Mouse (Mus musculus) neural tube, embryonic 12.5 days (tissue): ENCODE measurements around the gene Kif1b. TPM values are rescaled to one million over a fixed set of nuclear protein-coding genes. Genes with fewer than 3 reads are reported as not detected.
"Not testable (repeated sequence)": the region's sequence is repeated elsewhere in the genome, so short reads cannot be mapped to it uniquely, and the experiment has no call there.

Source experiments
- ATAC-seq: fragments of 200-750 bp; cut with Nextera tagmentation; 2 replicates; pipeline ENCODE4 v1.8.0; 2017; ENCODE audit warnings: low read depth, mild to moderate bottlenecking, moderate TSS enrichment, moderate library complexity; ENCODE audit not compliant: low FRiP score
- H3K27ac ChIP-seq: fragments of 300-500 bp; sonication (generic); 2 replicates; pipeline ENCODE4 v1.5.1; 2016
- H3K27me3 ChIP-seq: fragments of 300-500 bp; sonication (generic); replicated peaks from 2 replicates; pipeline ENCODE4 v1.6.1; 2016; ENCODE audit warnings: mild to moderate bottlenecking
- H3K36me3 ChIP-seq: fragments of 300-500 bp; sonication (generic); 2 replicates; pipeline ENCODE4 v1.6.1; 2016; ENCODE audit warnings: mild to moderate bottlenecking
- H3K4me1 ChIP-seq: fragments of 300-500 bp; sonication (generic); 2 replicates; pipeline ENCODE4 v1.6.1; 2016
- H3K4me2 ChIP-seq: fragments of 300-500 bp; sonication (generic); replicated peaks from 2 replicates; pipeline ENCODE4 v1.6.1; 2016; ENCODE audit warnings: mild to moderate bottlenecking
- H3K4me3 ChIP-seq: fragments of 300-500 bp; sonication (generic); 2 replicates; pipeline ENCODE4 v1.5.1; 2016
- H3K9ac ChIP-seq: fragments of 300-500 bp; sonication (generic); 2 replicates; pipeline ENCODE4 v1.6.1; 2016; ENCODE audit warnings: mild to moderate bottlenecking
- H3K9me3 ChIP-seq: fragments of 300-500 bp; sonication (generic); 2 replicates; pipeline ENCODE4 v1.6.1; 2016; ENCODE audit warnings: mild to moderate bottlenecking
- WGBS: fragments of 180-500 bp; shearing (Covaris S2); methylation state at CpG from one replicate; pipeline ENCODE4 v1.1.7; 2016; 5-methylcytosine and 5-hydroxymethylcytosine counted together
- polyA plus RNA-seq: library from polyadenylated mRNA; unstranded; fragments of >200 nt; fragmentation: Nextera tagmentation; extraction: Ambion mirVana; gene quantifications from 2 replicates; pipeline ENCODE4 v1.2.1, GENCODE M21; 2016

Gene Kif1b
- polyA plus RNA-seq, 1 experiment from 2014 or later, result 111 TPM

DNA sequence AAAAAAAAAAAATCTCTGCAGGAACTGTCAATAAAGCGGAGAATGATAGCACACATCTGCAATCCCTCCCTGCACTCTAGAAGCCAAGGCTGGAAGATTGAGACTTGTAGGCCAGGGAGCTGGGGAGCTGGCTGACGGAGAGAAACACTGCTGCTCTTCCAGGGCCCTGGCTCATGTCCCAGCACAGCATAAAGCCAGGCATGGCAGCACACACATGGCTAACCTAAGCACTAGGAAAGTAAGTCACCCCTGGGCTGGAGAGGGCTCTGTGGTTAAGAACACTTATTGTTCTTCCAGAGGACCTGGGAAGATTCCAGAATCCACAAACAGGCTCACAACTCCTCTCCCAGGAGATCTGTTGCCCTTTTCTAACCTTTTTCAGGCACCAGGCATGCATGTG lies 134.8 kb downstream of the Kif1b start:
- Histone ChIP-seq H3K36me3 (peaks cover 20% of the 10 kb centered on the region), H3K4me3 (no peak overlapping the region), H3K4me2 (no peak overlapping the region), H3K27me3 (no peaks in the 10 kb centered on the region), H3K4me1 (no peaks in the 10 kb centered on the region), H3K27ac (no peak overlapping the region), H3K9me3 (no peaks in the 10 kb centered on the region), H3K9ac (no peak overlapping the region)
- WGBS, result 71% methylated on average over 2 of the region's 2 CpGs
- ATAC-seq, result no peak

DNA sequence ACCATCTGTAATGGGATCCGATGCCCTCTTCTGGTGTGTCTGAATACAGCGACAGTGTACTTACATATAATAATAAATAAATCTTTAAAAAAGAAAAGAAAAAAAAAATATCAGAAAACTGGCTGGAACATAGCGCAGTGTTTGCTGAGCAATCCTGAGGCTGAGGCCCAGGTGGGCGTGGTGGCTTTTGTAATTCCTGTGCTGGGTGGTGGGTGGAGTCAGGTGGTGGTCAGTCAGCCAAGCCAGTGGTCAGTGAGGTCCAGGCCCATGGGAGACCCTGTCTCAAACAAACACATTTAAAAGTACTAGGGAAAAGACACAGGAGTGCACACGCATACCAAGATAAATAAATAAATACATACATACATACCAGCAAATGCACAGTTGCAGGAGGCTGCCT lies 135.4 kb downstream of the Kif1b start:
- no peak overlapping the region for H3K9ac ChIP-seq
- no peaks in the 10 kb centered on the region for H3K9me3 ChIP-seq
- 92% methylated on average over 5 of the region's 5 CpGs for WGBS
- no peak overlapping the region for H3K4me3 ChIP-seq
- H3K4me2 ChIP-seq, result no peak overlapping the region
- H3K4me1 ChIP-seq, result no peaks in the 10 kb centered on the region
- no peak for ATAC-seq
- no peaks in the 10 kb centered on the region for H3K27me3 ChIP-seq
- no peak overlapping the region for H3K27ac ChIP-seq
- peaks cover 17% of the 10 kb centered on the region for H3K36me3 ChIP-seq

DNA sequence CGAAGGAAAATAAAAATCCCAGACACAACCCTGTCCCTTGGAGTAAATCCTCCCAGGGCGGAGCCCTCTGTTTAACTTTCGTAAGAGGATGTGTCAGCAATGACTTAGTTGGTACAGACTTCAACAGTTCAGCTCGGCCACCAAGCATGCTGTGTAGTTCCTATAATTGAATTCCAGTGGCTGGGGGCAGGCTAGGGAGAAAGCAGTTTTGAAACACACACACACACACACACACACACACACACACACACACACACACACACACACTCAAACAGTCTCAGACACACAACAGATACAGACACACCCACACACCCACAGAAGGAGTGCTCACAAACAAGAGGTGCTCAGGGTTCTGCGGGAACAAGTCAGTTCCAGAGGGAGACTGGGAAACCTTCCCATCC lies 135.9 kb downstream of the Kif1b start:
- H3K4me2 ChIP-seq, result no peak overlapping the region
- no peak overlapping the region for H3K9ac ChIP-seq
- peaks cover 14% of the 10 kb centered on the region; the same call in 1 of the 2 replicates for H3K36me3 ChIP-seq
- WGBS, result 81% methylated on average over 5 of the region's 5 CpGs
- H3K4me3 ChIP-seq, result no peak overlapping the region
- ATAC-seq, result no peak
- H3K4me1 ChIP-seq, result no peaks in the 10 kb centered on the region
- H3K27me3 ChIP-seq, result no peaks in the 10 kb centered on the region
- H3K27ac ChIP-seq, result no peak overlapping the region
- H3K9me3 ChIP-seq, result no peaks in the 10 kb centered on the region

DNA sequence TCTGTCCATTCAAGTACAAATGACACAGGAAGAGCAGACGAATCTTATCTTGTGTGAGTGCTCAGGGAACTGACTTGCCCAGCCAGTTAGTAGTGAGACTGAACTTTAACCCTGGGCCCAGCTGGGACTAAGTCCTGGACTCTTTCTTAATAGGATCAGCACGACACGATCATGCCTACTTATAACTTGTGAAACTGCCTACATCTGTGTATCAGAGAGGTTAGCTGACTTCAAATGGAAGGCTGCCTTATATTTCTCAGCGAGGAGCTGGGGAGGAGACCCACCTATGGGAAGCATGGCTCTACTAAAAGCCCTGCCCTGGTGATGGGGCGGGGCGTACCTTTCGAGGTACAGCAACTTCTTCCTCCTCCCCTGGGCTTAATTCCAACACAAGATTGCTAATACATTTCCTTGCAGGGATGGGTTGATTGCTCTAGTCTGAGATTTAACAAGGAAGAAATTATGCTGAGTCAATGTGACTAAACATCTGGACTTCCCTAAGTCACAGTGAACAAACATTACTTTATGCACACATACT lies 137.0 kb downstream of the Kif1b start:
- no peak overlapping the region for H3K9ac ChIP-seq
- no peak overlapping the region for H3K4me2 ChIP-seq
- ATAC-seq, result no peak
- no peak overlapping the region for H3K4me3 ChIP-seq
- no peaks in the 10 kb centered on the region for H3K27me3 ChIP-seq
- peaks cover 7% of the 10 kb centered on the region; the same call in 1 of the 2 replicates for H3K36me3 ChIP-seq
- H3K9me3 ChIP-seq, result no peaks in the 10 kb centered on the region
- H3K27ac ChIP-seq, result no peak overlapping the region
- WGBS, result 79% methylated on average over 7 of the region's 7 CpGs
- H3K4me1 ChIP-seq, result peaks cover 4% of the 10 kb centered on the region; the same call in 1 of the 2 replicates

DNA sequence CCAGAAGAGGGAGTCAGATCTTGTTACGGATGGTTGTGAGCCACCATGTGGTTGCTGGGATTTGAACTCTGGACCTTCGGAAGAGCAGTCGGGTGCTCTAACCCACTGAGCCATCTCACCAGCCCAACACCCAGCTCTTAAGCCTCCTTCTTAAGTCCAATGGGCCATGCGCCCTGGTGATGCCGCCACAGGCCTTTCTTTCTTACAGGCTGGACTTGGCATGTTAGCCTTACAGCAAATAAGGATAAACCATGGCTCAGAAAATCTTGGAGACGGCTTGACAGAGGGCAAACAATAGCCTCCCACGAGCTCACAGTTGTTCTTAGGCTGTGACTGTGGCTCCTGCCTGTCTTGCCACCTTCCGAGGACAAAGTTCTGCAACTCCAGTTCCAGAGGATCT lies 137.6 kb downstream of the Kif1b start:
- not testable (repeated sequence) for H3K27ac ChIP-seq, H3K4me2 ChIP-seq, H3K4me3 ChIP-seq, H3K9me3 ChIP-seq, H3K9ac ChIP-seq, H3K27me3 ChIP-seq, ATAC-seq, H3K36me3 ChIP-seq, H3K4me1 ChIP-seq
- 81% methylated on average over 7 of the region's 8 CpGs for WGBS

DNA sequence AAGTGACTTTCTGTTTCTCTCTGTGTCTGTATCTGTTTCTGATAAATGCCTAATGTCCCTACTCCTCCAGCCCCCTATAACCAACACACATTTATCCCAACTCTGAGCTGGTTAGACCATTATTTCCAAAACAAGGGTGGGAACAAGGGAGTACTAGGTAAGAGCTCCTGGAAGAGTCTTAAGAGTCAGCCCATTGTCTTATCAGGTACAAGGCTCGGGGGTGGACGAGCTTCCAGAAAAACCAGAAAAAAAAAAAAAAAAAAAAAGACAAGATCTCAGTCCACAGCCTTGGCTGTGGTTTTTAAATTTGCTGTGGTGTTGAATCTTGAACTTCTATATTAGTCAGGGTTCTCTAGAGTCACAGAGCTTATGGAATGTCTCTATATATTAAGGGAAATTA lies 139.5 kb downstream of the Kif1b start:
- Histone ChIP-seq H3K4me2 (peak overlapping the region; percentile 95; the same call in 1 of the 2 replicates), H3K9ac (no peak overlapping the region), H3K27me3 (no peaks in the 10 kb centered on the region), H3K9me3 (no peaks in the 10 kb centered on the region), H3K36me3 (peaks cover 8% of the 10 kb centered on the region; the same call in 1 of the 2 replicates), H3K27ac (no peak overlapping the region), H3K4me1 (peaks cover 9% of the 10 kb centered on the region; the same call in 1 of the 2 replicates), H3K4me3 (no peak overlapping the region)
- 87% methylated on average over 2 of the region's 2 CpGs for WGBS
- ATAC-seq, result no peak

DNA sequence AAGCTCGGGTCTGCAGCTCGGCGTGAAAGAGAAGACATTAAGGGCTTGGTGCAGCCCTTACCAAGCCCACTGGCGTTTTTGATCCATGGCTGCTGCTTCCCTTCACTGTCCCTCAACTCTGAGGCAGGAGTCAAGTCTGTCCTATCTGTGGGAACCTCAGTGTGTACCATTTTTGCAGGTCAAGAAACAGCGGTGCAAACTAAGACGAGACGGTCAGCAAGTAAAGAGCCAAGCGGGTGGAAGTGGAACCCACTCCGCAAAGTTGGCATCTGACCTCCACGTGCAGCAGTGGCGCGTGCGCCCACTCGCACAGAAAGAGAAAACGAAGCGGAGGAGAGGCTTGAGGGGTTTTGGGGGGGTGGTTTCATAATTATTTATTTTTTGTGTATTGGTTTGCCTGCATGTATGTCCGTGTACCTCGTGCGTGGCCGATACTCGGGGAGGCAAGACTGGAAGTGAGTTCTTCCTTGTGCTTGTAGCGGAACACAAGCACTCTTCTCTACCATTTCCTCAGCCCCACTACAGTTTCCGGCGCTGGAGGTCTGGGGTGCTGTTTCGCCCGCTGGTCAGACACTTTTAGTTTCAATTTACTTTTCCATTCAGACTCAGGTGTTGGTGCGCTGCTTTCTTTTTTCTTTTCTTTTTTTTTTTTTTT lies 140.4 kb downstream of the Kif1b start:
- ATAC-seq, result peak; percentile 62
- Histone ChIP-seq H3K27ac (no peak overlapping the region), H3K4me2 (peak overlapping the region; percentile 95), H3K9me3 (no peaks in the 10 kb centered on the region), H3K27me3 (no peaks in the 10 kb centered on the region), H3K36me3 (peaks cover 11% of the 10 kb centered on the region), H3K9ac (peak overlapping the region; percentile 70), H3K4me1 (peaks cover 9% of the 10 kb centered on the region; the same call in 1 of the 2 replicates), H3K4me3 (peak overlapping the region; percentile 73)
- WGBS, result 2% methylated on average over 27 of the region's 27 CpGs

DNA sequence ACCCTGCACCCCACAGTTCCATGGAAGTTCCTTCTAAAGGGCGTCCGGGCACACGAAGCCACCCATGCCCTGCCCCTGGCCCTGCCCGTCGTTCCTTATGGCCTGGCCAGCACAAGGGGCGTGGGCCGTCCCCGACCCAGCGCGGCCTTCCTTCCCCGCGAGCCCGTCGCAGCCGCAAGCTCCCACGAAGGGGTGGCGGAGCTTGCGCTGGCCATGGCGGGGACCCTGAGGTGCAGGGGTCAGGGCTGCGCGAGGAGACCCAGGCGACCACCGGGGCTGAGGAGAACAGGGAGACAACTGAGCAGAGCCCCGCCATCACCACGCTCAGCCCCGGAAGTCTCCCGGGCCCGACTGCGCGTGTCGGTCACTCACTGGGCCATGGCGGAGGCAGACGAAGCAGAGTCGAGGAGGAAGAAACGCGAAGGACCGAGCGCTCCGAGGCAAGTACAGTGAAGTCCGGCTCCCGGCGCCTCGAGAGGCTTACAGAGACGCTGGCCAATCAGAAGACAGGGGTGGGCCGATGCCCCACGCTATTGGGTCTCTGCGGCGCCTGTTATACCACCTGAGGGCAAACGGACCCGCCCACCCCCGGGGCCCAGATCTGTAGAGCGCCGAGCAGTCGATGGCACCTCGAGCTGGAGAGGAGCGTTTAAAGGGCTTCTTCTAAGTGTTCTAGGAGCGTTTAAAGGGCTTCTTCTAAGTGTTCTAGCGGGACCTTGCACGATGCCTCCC lies 141.1 kb downstream of the Kif1b start, which contains the start of gene Pgd:
Gene Pgd, minus strand, starts transcription at position 557 of the 732 bp plus-strand sequence.
- ATAC-seq, result peak; percentile 100
- Histone ChIP-seq H3K9ac (peak within 1 kb of the TSS; percentile 70), H3K36me3 (peaks cover 17% of the 10 kb centered on the region), H3K9me3 (no peaks in the 10 kb centered on the region), H3K27me3 (no peaks in the 10 kb centered on the region), H3K4me1 (peaks cover 9% of the 10 kb centered on the region; the same call in 1 of the 2 replicates), H3K4me2 (peak within 1 kb of the TSS; percentile 95), H3K4me3 (peak within 1 kb of the TSS; percentile 73), H3K27ac (peak within 1 kb of the TSS; percentile 5; the same call in 1 of the 2 replicates)
- under 1% methylated on average over 59 of the region's 59 CpGs for WGBS

DNA sequence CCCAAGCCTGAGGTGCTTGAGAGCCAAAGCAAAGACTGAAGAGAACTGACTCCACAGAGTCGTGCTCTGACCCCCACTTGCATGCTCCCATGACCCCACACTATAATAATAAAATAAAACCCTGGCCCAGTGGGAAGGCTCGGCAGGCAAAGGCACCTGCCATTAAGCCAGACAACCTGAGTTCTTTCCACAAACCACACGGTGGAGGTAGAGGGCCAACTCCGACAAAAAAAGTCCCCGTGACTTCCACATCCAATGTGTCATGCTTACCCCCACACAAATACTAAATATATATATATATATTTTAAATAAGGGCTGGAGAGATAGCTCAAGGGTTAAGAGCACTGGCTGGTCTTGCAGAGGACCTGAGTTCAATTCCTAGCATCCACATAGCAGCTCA lies 143.3 kb downstream of the Kif1b start:
- ATAC-seq, result no peak
- Histone ChIP-seq H3K9ac (no peak overlapping the region), H3K36me3 (peaks cover 38% of the 10 kb centered on the region), H3K4me1 (peaks cover 9% of the 10 kb centered on the region; the same call in 1 of the 2 replicates), H3K9me3 (no peaks in the 10 kb centered on the region), H3K27ac (no peak overlapping the region), H3K4me2 (no peak overlapping the region), H3K4me3 (no peak overlapping the region), H3K27me3 (no peaks in the 10 kb centered on the region)
- 67% methylated on average over 5 of the region's 5 CpGs for WGBS

DNA sequence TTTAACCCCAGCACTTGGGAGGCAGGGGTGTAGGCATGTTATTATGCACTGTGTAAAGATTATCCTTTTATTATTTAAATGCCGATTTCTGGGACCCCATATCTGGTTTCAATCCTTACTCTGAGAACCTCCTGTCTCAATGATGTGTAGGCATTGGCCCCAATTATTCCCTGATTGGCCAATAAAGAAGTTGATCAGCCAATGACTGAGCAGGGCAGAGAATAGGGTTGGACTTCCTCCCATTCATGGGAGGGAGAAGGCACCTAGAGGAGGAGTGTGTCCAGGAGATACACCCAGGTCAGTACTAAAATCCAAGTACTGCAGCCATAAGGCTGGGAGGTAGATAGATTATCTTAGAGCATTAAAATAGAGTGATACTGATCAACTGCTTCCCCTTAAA lies 144.3 kb downstream of the Kif1b start:
- no peaks in the 10 kb centered on the region for H3K27me3 ChIP-seq
- peaks cover 48% of the 10 kb centered on the region for H3K36me3 ChIP-seq
- H3K4me1 ChIP-seq, result peaks cover 9% of the 10 kb centered on the region; the same call in 1 of the 2 replicates
- no peak for ATAC-seq
- H3K9me3 ChIP-seq, result no peaks in the 10 kb centered on the region
- WGBS, result 74% methylated on average over 1 of the region's 1 CpGs
- no peak overlapping the region for H3K9ac ChIP-seq
- H3K27ac ChIP-seq, result no peak overlapping the region
- no peak overlapping the region for H3K4me3 ChIP-seq
- no peak overlapping the region for H3K4me2 ChIP-seq

DNA sequence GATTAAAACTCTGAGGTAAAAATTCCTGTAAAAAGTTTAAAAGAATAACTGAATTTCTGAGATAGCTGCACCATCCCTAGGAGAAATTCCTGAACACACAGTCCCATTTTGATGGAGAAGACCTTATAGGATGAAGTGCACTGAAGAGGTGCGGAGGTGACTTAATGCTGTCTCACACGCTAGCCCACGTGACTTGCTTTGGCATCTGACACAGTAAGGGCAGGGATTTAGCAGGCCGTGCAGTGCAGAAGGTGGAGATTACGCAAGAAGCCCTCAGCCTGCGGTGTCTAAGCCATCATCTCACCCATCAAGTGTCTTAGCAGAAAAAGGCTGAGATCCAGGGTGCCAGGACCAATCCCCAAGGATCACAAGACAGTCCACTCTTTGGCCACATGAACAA lies 146.3 kb downstream of the Kif1b start:
- H3K9me3 ChIP-seq, result no peaks in the 10 kb centered on the region
- H3K9ac ChIP-seq, result no peak overlapping the region
- ATAC-seq, result no peak
- no peak overlapping the region for H3K4me2 ChIP-seq
- H3K36me3 ChIP-seq, result peaks cover 67% of the 10 kb centered on the region
- H3K27me3 ChIP-seq, result no peaks in the 10 kb centered on the region
- peaks cover 9% of the 10 kb centered on the region; the same call in 1 of the 2 replicates for H3K4me1 ChIP-seq
- H3K27ac ChIP-seq, result no peak overlapping the region
- WGBS, result 97% methylated on average over 6 of the region's 6 CpGs
- no peak overlapping the region for H3K4me3 ChIP-seq

DNA sequence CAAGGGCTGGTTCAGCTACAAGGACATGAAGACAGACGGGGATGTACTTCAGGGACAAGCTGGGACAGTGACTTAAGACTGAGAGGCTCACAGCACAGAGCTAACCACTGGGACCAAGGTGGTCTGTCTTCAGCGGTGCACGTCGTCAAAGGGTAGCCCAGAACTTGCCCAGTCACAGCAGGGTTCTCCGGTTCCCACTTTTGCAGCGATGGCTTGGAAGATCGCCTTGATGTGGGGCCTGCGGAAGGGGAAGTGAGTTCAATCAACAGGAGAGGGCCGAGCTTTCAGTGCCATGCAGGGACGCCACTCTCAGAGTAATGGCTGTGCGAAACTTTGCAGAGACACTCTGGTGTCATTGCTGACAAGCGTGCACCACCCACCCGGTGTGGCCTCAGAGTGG lies 147.6 kb downstream of the Kif1b start:
- no peaks in the 10 kb centered on the region for H3K9me3 ChIP-seq
- H3K27me3 ChIP-seq, result no peaks in the 10 kb centered on the region
- no peak overlapping the region for H3K4me3 ChIP-seq
- H3K27ac ChIP-seq, result no peak overlapping the region
- no peak for ATAC-seq
- H3K4me1 ChIP-seq, result no peaks in the 10 kb centered on the region
- no peak overlapping the region for H3K9ac ChIP-seq
- 90% methylated on average over 13 of the region's 13 CpGs for WGBS
- no peak overlapping the region for H3K4me2 ChIP-seq
- peaks cover 79% of the 10 kb centered on the region for H3K36me3 ChIP-seq
